Mouse (Mus musculus) ES-E14 (cell line): ENCODE results near the gene Gm14137.

ENCODE experiments used
- CHD2 ChIP-seq: IDR thresholded peaks from 2 replicates; pipeline ENCODE4 v1.6.1; 2014; ENCODE audit warnings: mild to moderate bottlenecking, low read depth, low read length, inconsistent platforms
- HCFC1 ChIP-seq: IDR thresholded peaks from 2 replicates; pipeline ENCODE4 v1.6.1; 2012; ENCODE audit warnings: low read length, inconsistent platforms, borderline replicate concordance; ENCODE audit not compliant: insufficient read depth
- MAFK ChIP-seq: IDR thresholded peaks from 2 replicates; pipeline ENCODE4 v1.6.1; 2014; ENCODE audit warnings: mild to moderate bottlenecking, low read depth, low read length, inconsistent platforms; ENCODE audit not compliant: insufficient read depth
- ZNF384 ChIP-seq: IDR thresholded peaks from 2 replicates; pipeline ENCODE4 v1.6.1; 2012; ENCODE audit warnings: low read depth, low read length, inconsistent platforms

- TF ChIP-seq CHD2 (no peak), ZNF384 (no peak), HCFC1 (no peak), MAFK (no peak)
These were observed 22.2 kb downstream of the Gm14137 start for GRCm38 (mm10) chr2:119196316-119197108.
